Mouse (Mus musculus) limb, embryonic 15.5 days (tissue): ENCODE data around the gene Skida1. TPM values are rescaled to one million over a fixed set of nuclear protein-coding genes. Genes with fewer than 3 reads are reported as not detected.

ENCODE experiments used
- ATAC-seq: fragments of 200-750 bp; cut with Nextera tagmentation; 2 replicates; pipeline ENCODE4 v1.8.0; 2017; ENCODE audit warnings: low read depth, moderate TSS enrichment; ENCODE audit not compliant: insufficient number of reproducible peaks, low FRiP score, low TSS enrichment
- H3K27ac ChIP-seq: fragments of 300-500 bp; sonication (generic); 2 replicates; pipeline ENCODE4 v1.5.1; 2015; ENCODE audit warnings: moderate library complexity, mild to moderate bottlenecking, inconsistent platforms
- H3K27me3 ChIP-seq: fragments of 300-500 bp; sonication (generic); 2 replicates; pipeline ENCODE4 v1.6.1; 2015; ENCODE audit warnings: inconsistent platforms
- H3K36me3 ChIP-seq: fragments of 300-500 bp; sonication (generic); 2 replicates; pipeline ENCODE4 v1.6.1; 2015; ENCODE audit warnings: inconsistent platforms
- H3K4me1 ChIP-seq: fragments of 300-500 bp; sonication (generic); 2 replicates; pipeline ENCODE4 v1.6.1; 2015; ENCODE audit warnings: inconsistent platforms
- H3K4me2 ChIP-seq: fragments of 300-500 bp; sonication (generic); 2 replicates; pipeline ENCODE4 v1.6.1; 2015; ENCODE audit warnings: mild to moderate bottlenecking, inconsistent platforms
- H3K4me3 ChIP-seq: fragments of 300-500 bp; sonication (generic); 2 replicates; pipeline ENCODE4 v1.5.1; 2015; ENCODE audit warnings: mild to moderate bottlenecking, inconsistent platforms
- H3K9ac ChIP-seq: fragments of 300-500 bp; sonication (generic); 2 replicates; pipeline ENCODE4 v1.6.1; 2015; ENCODE audit warnings: inconsistent platforms
- H3K9me3 ChIP-seq: fragments of 300-500 bp; sonication (generic); 2 replicates; pipeline ENCODE4 v1.6.1; 2016; ENCODE audit warnings: inconsistent platforms
- WGBS: fragments of 180-500 bp; shearing (Covaris S2); methylation state at CpG from one replicate; pipeline ENCODE4 v1.1.7; 2015; 5-methylcytosine and 5-hydroxymethylcytosine counted together
- polyA plus RNA-seq: library from polyadenylated mRNA; unstranded; fragments of >200 nt; fragmentation: Nextera tagmentation; extraction: Ambion mirVana; gene quantifications from 2 replicates; pipeline ENCODE4 v1.2.1, GENCODE M21; 2015

Gene Skida1
- polyA plus RNA-seq, 1 experiment from 2014 or later = 7.6 TPM

- under 1% methylated on average over 54 of the region's 58 CpGs for WGBS
These were observed 15.6 kb upstream of the Skida1 start for GRCm38 (mm10) chr2:18064356-18064858.

GRCm38 (mm10) chr2:18063763-18064251 is 15.0 kb upstream of the Skida1 start:
- H3K27ac ChIP-seq = peak overlapping the region; percentile 100
- 0 out of 2 replicates have a peak, but pooled peaks cover 6% of the 10 kb centered on the region for H3K36me3 ChIP-seq
- peak overlapping the region; percentile 79 for H3K4me3 ChIP-seq
- 0% methylated on average over 18 of the region's 18 CpGs for WGBS
- peak overlapping the region; percentile 53 for H3K4me2 ChIP-seq
- peak; percentile 10; the same call in 1 of the 2 replicates for ATAC-seq
- no peaks in the 10 kb centered on the region for H3K27me3 ChIP-seq
- peaks cover 9% of the 10 kb centered on the region for H3K4me1 ChIP-seq
- peak overlapping the region; percentile 92 for H3K9ac ChIP-seq
- H3K9me3 ChIP-seq = no peaks in the 10 kb centered on the region

More at GRCm38 (mm10) chr2:18064356-18064858, 15.6 kb upstream of the Skida1 start:
- peaks cover 9% of the 10 kb centered on the region for H3K4me1 ChIP-seq
- no peaks in the 10 kb centered on the region for H3K27me3 ChIP-seq
- ATAC-seq = peak; percentile 98
- H3K4me3 ChIP-seq = peak overlapping the region; percentile 79
- peak overlapping the region; percentile 67 for H3K4me2 ChIP-seq
- H3K36me3 ChIP-seq = 0 out of 2 replicates have a peak, but pooled peaks cover 6% of the 10 kb centered on the region
- H3K9me3 ChIP-seq = no peaks in the 10 kb centered on the region
- peak overlapping the region; percentile 100 for H3K27ac ChIP-seq
- H3K9ac ChIP-seq = peak overlapping the region; percentile 92

- no peak overlapping the region for H3K9ac ChIP-seq
- no peaks in the 10 kb centered on the region for H3K9me3 ChIP-seq
- H3K27me3 ChIP-seq = no peaks in the 10 kb centered on the region
- H3K27ac ChIP-seq = no peak overlapping the region
- H3K36me3 ChIP-seq = no peaks in the 10 kb centered on the region
- ATAC-seq = no peak
- H3K4me2 ChIP-seq = no peak overlapping the region
- H3K4me3 ChIP-seq = no peak overlapping the region
- 91% methylated on average over 1 of the region's 1 CpGs for WGBS
- peaks cover under 1% of the 10 kb centered on the region for H3K4me1 ChIP-seq
These were observed 11.5 kb upstream of the Skida1 start for GRCm38 (mm10) chr2:18060396-18060795.

GRCm38 (mm10) chr2:18059891-18060290 is 11.0 kb upstream of the Skida1 start:
- 92% methylated on average over 1 of the region's 1 CpGs for WGBS
- Histone ChIP-seq H3K4me1 (peaks cover 4% of the 10 kb centered on the region; the same call in 1 of the 2 replicates), H3K27me3 (no peaks in the 10 kb centered on the region), H3K27ac (no peak overlapping the region), H3K9me3 (no peaks in the 10 kb centered on the region), H3K9ac (no peak overlapping the region), H3K36me3 (no peaks in the 10 kb centered on the region), H3K4me3 (no peak overlapping the region), H3K4me2 (no peak overlapping the region)
- ATAC-seq = no peak

GRCm38 (mm10) chr2:18059063-18059462 is 10.2 kb upstream of the Skida1 start:
- Histone ChIP-seq H3K27me3 (no peaks in the 10 kb centered on the region), H3K9ac (no peak overlapping the region), H3K4me2 (no peak overlapping the region), H3K36me3 (no peaks in the 10 kb centered on the region), H3K27ac (no peak overlapping the region), H3K4me3 (no peak overlapping the region), H3K4me1 (peaks cover 4% of the 10 kb centered on the region; the same call in 1 of the 2 replicates), H3K9me3 (no peaks in the 10 kb centered on the region)
- 63% methylated on average over 2 of the region's 2 CpGs for whole genome bisulfite sequencing
- no peak for ATAC-seq

- no peaks in the 10 kb centered on the region for H3K36me3 ChIP-seq
- peak overlapping the region; percentile 78 for H3K4me2 ChIP-seq
- H3K9ac ChIP-seq = peak overlapping the region; percentile 68
- ATAC-seq = no peak
- H3K4me1 ChIP-seq = peaks cover 4% of the 10 kb centered on the region; the same call in 1 of the 2 replicates
- H3K27me3 ChIP-seq = no peaks in the 10 kb centered on the region
- peak overlapping the region; percentile 98 for H3K27ac ChIP-seq
- WGBS = 24% methylated on average over 9 of the region's 9 CpGs
- H3K4me3 ChIP-seq = peak overlapping the region; percentile 65
- H3K9me3 ChIP-seq = no peaks in the 10 kb centered on the region
These were observed 9.4 kb upstream of the Skida1 start for GRCm38 (mm10) chr2:18058146-18058708.

- under 1% methylated on average over 48 of the region's 48 CpGs for WGBS
- Histone ChIP-seq H3K4me2 (peak overlapping the region; percentile 78), H3K4me1 (peaks cover 4% of the 10 kb centered on the region; the same call in 1 of the 2 replicates), H3K4me3 (peak overlapping the region; percentile 65), H3K27me3 (no peaks in the 10 kb centered on the region), H3K36me3 (no peaks in the 10 kb centered on the region), H3K9ac (peak overlapping the region; percentile 68), H3K27ac (peak overlapping the region; percentile 98), H3K9me3 (no peaks in the 10 kb centered on the region)
- no peak for ATAC-seq
These were observed 8.7 kb upstream of the Skida1 start for GRCm38 (mm10) chr2:18057336-18058145.

GRCm38 (mm10) chr2:18056786-18057255 is 8.0 kb upstream of the Skida1 start:
- Histone ChIP-seq H3K36me3 (no peaks in the 10 kb centered on the region), H3K4me3 (peak overlapping the region; percentile 65), H3K27ac (peak overlapping the region; percentile 98), H3K9ac (peak overlapping the region; percentile 68), H3K9me3 (no peaks in the 10 kb centered on the region), H3K27me3 (no peaks in the 10 kb centered on the region), H3K4me1 (peaks cover 4% of the 10 kb centered on the region; the same call in 1 of the 2 replicates), H3K4me2 (peak overlapping the region; percentile 78)
- 1% methylated on average over 39 of the region's 50 CpGs for WGBS
- ATAC-seq = peak; percentile 98

- ATAC-seq = peak; percentile 66
- H3K4me2 ChIP-seq = peak overlapping the region; percentile 78
- no peaks in the 10 kb centered on the region for H3K36me3 ChIP-seq
- H3K9ac ChIP-seq = peak overlapping the region; percentile 47
- H3K27ac ChIP-seq = peak overlapping the region; percentile 98
- peaks cover 7% of the 10 kb centered on the region; the same call in 1 of the 2 replicates for H3K4me1 ChIP-seq
- peak overlapping the region; percentile 65 for H3K4me3 ChIP-seq
- under 1% methylated on average over 64 of the region's 66 CpGs for WGBS
- no peaks in the 10 kb centered on the region for H3K27me3 ChIP-seq
- H3K9me3 ChIP-seq = no peaks in the 10 kb centered on the region
These were observed 7.3 kb upstream of the Skida1 start for GRCm38 (mm10) chr2:18055929-18056785.

- no peak for ATAC-seq
- Histone ChIP-seq H3K4me3 (peak within 1 kb of the TSS; percentile 65), H3K4me1 (peaks cover 7% of the 10 kb centered on the region; the same call in 1 of the 2 replicates), H3K9me3 (no peaks in the 10 kb centered on the region), H3K36me3 (no peaks in the 10 kb centered on the region), H3K27me3 (no peaks in the 10 kb centered on the region), H3K27ac (peak within 1 kb of the TSS; percentile 98), H3K4me2 (peak within 1 kb of the TSS; percentile 78), H3K9ac (peak within 1 kb of the TSS; percentile 47)
- 11% methylated on average over 20 of the region's 20 CpGs for WGBS
These were observed 6.4 kb upstream of the Skida1 start, which contains the start of gene Mllt10 for GRCm38 (mm10) chr2:18055016-18055928. Gene Mllt10, plus strand, starts transcription at chr2:18055237.
